Mouse (Mus musculus) stomach, embryonic 15.5 days (tissue): ENCODE data around the gene Klhdc7a. TPM values are rescaled to one million over a fixed set of nuclear protein-coding genes. Genes with fewer than 3 reads are reported as not detected.
"Not testable (repeated sequence)": the region's sequence is repeated elsewhere in the genome, so short reads cannot be mapped to it uniquely, and the experiment has no call there.

Experiments used
- ATAC-seq: fragments of 200-750 bp; cut with Nextera tagmentation; 2 replicates; pipeline ENCODE4 v1.8.0; 2017; ENCODE audit warnings: low read depth, moderate number of reproducible peaks, moderate TSS enrichment; ENCODE audit not compliant: insufficient read depth, low FRiP score
- H3K27ac ChIP-seq: fragments of 300-500 bp; sonication (generic); 2 replicates; pipeline ENCODE4 v1.5.1; 2015; ENCODE audit warnings: mild to moderate bottlenecking, inconsistent platforms
- H3K27me3 ChIP-seq: fragments of 300-500 bp; sonication (generic); replicated peaks from 2 replicates; pipeline ENCODE4 v1.6.1; 2015; ENCODE audit warnings: inconsistent platforms
- H3K36me3 ChIP-seq: fragments of 300-500 bp; sonication (generic); 2 replicates; pipeline ENCODE4 v1.6.1; 2015; ENCODE audit warnings: inconsistent platforms
- H3K4me1 ChIP-seq: fragments of 300-500 bp; sonication (generic); 2 replicates; pipeline ENCODE4 v1.6.1; 2015; ENCODE audit warnings: inconsistent platforms
- H3K4me2 ChIP-seq: fragments of 300-500 bp; sonication (generic); 2 replicates; pipeline ENCODE4 v1.6.1; 2015; ENCODE audit warnings: mild to moderate bottlenecking, inconsistent platforms
- H3K4me3 ChIP-seq: fragments of 300-500 bp; sonication (generic); replicated peaks from 2 replicates; pipeline ENCODE4 v1.5.1; 2015; ENCODE audit warnings: inconsistent platforms
- H3K9ac ChIP-seq: fragments of 300-500 bp; sonication (generic); 2 replicates; pipeline ENCODE4 v1.6.1; 2015; ENCODE audit warnings: inconsistent platforms
- H3K9me3 ChIP-seq: fragments of 300-500 bp; sonication (generic); 2 replicates; pipeline ENCODE4 v1.6.1; 2016; ENCODE audit warnings: inconsistent platforms
- WGBS: fragments of 180-500 bp; shearing (Covaris S2); methylation state at CpG from one replicate; pipeline ENCODE4 v1.1.7; 2015; 5-methylcytosine and 5-hydroxymethylcytosine counted together
- polyA plus RNA-seq: library from polyadenylated mRNA; unstranded; fragments of >200 nt; fragmentation: Nextera tagmentation; extraction: Ambion mirVana; gene quantifications from 2 replicates; pipeline ENCODE4 v1.2.1, GENCODE M21; 2015

Gene Klhdc7a
- polyA plus RNA-seq, 1 experiment from 2014 or later, result 0.76 TPM

DNA sequence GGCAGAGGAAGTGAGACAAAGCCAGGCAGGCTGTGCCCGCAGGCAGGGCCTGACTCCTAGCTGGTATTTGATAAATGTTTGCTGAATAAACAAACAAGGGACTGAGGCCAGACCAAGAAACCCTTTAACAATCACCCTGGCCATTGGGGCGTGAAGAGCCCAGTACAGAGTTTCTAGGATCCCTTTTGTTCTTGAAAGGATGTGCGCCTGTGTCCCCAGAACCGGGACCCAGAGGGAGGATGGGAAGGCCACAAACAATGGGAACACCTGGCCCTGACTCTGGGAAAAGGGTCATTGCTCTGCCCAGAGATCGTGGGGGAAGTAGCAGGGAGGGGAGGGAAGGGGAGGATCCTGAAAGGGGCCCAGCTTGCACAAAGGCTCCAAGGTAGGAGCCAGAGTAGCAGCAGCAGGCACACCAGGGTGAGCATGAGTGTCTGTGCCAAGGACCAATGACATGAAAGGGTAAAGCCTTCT lies 9.5 kb upstream of the Klhdc7a start:
- no peaks in the 10 kb centered on the region for H3K36me3 ChIP-seq
- no peak overlapping the region for H3K4me3 ChIP-seq
- H3K27ac ChIP-seq, result peak overlapping the region; percentile 75
- no peak overlapping the region for H3K4me2 ChIP-seq
- H3K9ac ChIP-seq, result no peak overlapping the region
- ATAC-seq, result peak; percentile 32; the same call in 1 of the 2 replicates
- WGBS, result 19% methylated on average over 5 of the region's 5 CpGs
- no peaks in the 10 kb centered on the region for H3K9me3 ChIP-seq
- H3K27me3 ChIP-seq, result no peaks in the 10 kb centered on the region
- H3K4me1 ChIP-seq, result peaks cover 12% of the 10 kb centered on the region; the same call in 1 of the 2 replicates

DNA sequence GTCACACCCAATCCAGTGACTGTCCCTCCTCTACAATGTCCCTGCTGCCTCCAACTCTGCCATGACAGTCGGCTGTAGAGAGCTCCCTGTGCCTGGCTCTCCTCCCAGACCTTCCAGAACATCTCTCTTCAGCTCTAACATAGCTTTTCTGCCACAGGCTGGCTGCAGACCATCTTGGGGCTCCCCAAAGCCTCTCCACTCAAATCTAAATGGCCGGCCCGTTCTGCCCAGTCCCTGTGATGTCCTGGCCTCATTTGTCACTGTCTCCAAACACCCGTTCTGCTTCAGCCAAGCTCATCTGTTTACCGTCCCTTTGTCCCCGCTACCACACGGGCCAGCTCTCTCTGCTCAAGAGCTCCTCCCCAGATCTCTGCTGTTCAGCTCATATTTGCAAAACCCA lies 6.7 kb upstream of the Klhdc7a start:
- ATAC-seq, result no peak
- no peak overlapping the region for H3K9ac ChIP-seq
- no peak overlapping the region for H3K4me2 ChIP-seq
- H3K27me3 ChIP-seq, result no peaks in the 10 kb centered on the region
- 18% methylated on average over 7 of the region's 7 CpGs for WGBS
- no peak overlapping the region for H3K27ac ChIP-seq
- peaks cover 12% of the 10 kb centered on the region; the same call in 1 of the 2 replicates for H3K4me1 ChIP-seq
- no peak overlapping the region for H3K4me3 ChIP-seq
- H3K36me3 ChIP-seq, result no peaks in the 10 kb centered on the region
- H3K9me3 ChIP-seq, result no peaks in the 10 kb centered on the region

DNA sequence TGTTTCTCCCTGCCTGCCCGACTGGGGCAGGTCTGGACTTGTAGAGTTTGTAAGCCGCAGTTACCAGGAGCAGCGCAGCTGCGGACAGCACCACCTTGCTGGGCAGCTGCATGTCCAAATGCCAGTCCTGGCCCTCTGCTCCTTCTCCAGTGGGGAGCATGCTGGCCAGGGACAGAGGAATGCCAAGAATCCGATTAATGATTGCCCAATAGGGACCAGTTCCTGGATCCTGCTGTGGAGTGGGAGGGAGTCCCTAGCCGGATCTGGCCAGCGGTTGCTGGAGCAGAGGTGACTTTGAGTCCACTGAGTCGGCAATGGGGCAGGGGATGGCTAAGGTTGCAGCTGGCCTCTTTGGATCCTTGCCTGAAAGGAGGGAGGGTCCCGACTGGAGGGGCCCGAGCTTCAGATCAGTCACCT lies 343 bp downstream of the Klhdc7a start:
- WGBS, result 20% methylated on average over 10 of the region's 10 CpGs
- no peak overlapping the region for H3K4me3 ChIP-seq
- H3K4me1 ChIP-seq, result peaks cover 10% of the 10 kb centered on the region; the same call in 1 of the 2 replicates
- no peaks in the 10 kb centered on the region for H3K27me3 ChIP-seq
- no peaks in the 10 kb centered on the region for H3K36me3 ChIP-seq
- peak; percentile 78 for ATAC-seq
- H3K9ac ChIP-seq, result no peak overlapping the region
- peak overlapping the region; percentile 76 for H3K27ac ChIP-seq
- no peaks in the 10 kb centered on the region for H3K9me3 ChIP-seq
- peak overlapping the region; percentile 40 for H3K4me2 ChIP-seq

DNA sequence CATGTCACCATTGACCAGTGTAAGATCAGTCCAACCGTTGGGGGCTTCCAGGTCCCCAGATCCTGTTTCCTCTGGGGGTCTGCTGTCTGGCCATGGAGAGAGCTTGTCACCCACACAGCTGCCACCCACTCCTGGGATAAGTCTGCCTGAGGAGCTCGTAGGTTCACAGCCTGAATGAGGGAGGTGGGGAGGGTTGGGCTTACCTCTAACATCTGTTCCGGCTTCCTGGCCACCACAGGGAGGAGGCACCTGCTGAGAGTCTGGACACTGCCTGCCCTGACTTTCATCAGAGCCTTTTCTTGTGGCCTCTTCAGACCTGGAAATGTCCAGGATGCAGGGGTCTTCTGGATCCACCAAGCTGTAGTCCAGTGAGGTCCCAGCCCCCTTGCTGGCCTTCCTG lies 845 bp downstream of the Klhdc7a start:
- Histone ChIP-seq H3K9me3 (no peaks in the 10 kb centered on the region), H3K27ac (peak overlapping the region; percentile 76), H3K4me3 (no peak overlapping the region), H3K4me2 (peak overlapping the region; percentile 40), H3K4me1 (peaks cover 10% of the 10 kb centered on the region; the same call in 1 of the 2 replicates), H3K9ac (no peak overlapping the region), H3K36me3 (no peaks in the 10 kb centered on the region), H3K27me3 (no peaks in the 10 kb centered on the region)
- 38% methylated on average over 3 of the region's 3 CpGs for WGBS
- no peak for ATAC-seq

DNA sequence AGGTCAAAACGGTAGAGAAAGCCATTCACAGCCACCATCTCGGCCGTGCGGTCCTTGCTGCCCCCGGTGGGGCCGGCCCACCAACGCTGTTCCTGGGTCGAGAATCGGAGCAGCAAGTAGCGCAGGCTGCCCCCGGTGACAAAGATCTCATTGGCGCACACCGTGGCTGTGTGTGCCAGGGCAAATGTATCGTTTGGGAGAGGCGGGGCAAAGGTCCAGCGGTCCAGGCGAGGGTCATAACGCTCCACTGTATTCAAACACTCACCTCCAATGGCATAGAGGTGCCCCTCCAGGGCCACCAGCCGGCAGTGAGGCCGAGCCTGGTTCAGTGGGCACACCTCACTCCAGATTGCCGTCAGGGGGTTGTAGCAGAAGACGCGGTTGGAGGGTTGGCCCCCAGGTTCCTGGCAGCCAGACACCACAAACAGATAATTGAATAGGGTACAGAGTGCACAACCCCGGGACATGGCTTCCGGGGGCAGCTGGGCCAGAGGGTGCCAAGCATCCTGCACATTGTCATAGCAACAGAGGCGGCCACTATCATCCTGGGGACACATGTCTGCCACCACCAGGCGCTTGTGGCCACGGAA lies 2.1 kb downstream of the Klhdc7a start:
- Histone ChIP-seq H3K27ac (no peak overlapping the region), H3K9ac (no peak overlapping the region)

DNA sequence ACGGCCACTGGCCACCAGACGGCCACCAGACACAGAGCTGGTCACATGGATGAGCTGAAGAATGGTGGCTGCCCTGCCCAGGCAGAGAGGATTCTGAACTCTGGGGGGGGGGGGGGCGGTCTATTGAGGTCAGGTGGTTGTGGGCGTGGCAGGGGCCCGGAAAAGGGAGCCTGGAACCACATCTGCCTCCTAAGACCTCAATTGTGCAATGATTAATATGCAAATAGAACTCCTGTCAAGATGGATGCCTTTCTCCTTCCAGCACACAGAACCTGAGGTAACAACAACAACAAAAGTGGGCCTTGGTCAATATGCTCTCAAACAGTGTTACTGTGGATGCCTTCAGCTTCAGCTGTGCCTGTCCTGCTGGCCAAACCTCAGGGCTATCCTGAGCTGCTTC lies 3.4 kb downstream of the Klhdc7a start:
- Histone ChIP-seq H3K36me3 (no peaks in the 10 kb centered on the region), H3K4me1 (peaks cover 10% of the 10 kb centered on the region; the same call in 1 of the 2 replicates), H3K9ac (no peak overlapping the region), H3K4me2 (no peak overlapping the region), H3K9me3 (no peaks in the 10 kb centered on the region), H3K27ac (no peak overlapping the region), H3K4me3 (no peak overlapping the region), H3K27me3 (no peaks in the 10 kb centered on the region)
- ATAC-seq, result no peak
- 71% methylated on average over 4 of the region's 5 CpGs for WGBS

More for the DNA sequence above, 2.1 kb downstream of the Klhdc7a start:
- no peak overlapping the region for H3K4me3 ChIP-seq
- H3K27me3 ChIP-seq, result no peaks in the 10 kb centered on the region
- no peak for ATAC-seq
- H3K9me3 ChIP-seq, result no peaks in the 10 kb centered on the region
- H3K4me2 ChIP-seq, result no peak overlapping the region
- WGBS, result 87% methylated on average over 28 of the region's 28 CpGs
- H3K4me1 ChIP-seq, result peaks cover 10% of the 10 kb centered on the region; the same call in 1 of the 2 replicates
- H3K36me3 ChIP-seq, result no peaks in the 10 kb centered on the region

DNA sequence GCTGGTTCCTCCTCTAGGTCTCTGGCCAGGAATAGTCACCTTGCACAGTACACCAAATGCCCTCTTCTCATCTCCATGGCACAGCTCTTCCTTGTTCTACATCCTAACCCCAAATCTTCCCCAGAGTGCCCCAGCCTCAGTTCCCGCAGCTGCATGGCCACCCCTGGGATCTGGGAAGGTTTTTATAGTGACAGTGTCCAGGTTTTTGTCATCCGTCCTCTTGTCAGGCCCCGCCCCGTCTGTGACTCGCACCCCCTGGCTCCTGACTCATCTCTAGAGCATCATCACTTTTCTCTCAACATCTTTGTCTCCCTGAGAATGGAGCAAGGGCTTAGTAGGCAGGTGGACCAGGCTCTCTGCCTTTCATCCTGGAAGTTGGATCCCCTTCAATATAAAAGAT lies 3.9 kb downstream of the Klhdc7a start:
- Histone ChIP-seq H3K27me3 (no peaks in the 10 kb centered on the region), H3K27ac (no peak overlapping the region), H3K4me1 (peaks cover 10% of the 10 kb centered on the region; the same call in 1 of the 2 replicates), H3K9me3 (no peaks in the 10 kb centered on the region), H3K9ac (no peak overlapping the region), H3K36me3 (no peaks in the 10 kb centered on the region), H3K4me3 (no peak overlapping the region), H3K4me2 (no peak overlapping the region)
- no peak for ATAC-seq
- 80% methylated on average over 5 of the region's 5 CpGs for WGBS

DNA sequence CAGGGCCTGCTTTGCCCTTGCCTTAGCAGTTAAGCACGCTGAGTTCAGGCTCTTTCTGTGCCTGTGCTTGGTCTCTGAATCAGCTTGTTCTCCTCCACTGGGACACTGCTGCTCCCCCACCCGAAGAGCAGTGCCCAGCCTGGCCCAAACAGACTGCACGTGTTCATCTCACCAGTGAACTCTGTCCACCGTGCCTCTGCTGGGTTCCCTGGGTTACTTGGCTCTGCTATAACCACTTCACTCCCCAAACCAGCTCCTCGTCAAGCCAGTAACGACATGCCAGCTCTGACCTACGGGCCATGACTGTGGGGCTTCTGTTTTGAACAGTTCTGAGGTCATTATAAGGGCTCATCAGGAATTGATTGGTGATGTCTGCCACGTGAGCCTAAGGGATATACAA lies 4.8 kb downstream of the Klhdc7a start:
- no peaks in the 10 kb centered on the region for H3K27me3 ChIP-seq
- H3K27ac ChIP-seq, result no peak overlapping the region
- peaks cover 10% of the 10 kb centered on the region; the same call in 1 of the 2 replicates for H3K4me1 ChIP-seq
- 60% methylated on average over 8 of the region's 8 CpGs for WGBS
- no peak overlapping the region for H3K4me2 ChIP-seq
- no peaks in the 10 kb centered on the region for H3K9me3 ChIP-seq
- no peak overlapping the region for H3K9ac ChIP-seq
- no peak for ATAC-seq
- no peaks in the 10 kb centered on the region for H3K36me3 ChIP-seq
- H3K4me3 ChIP-seq, result no peak overlapping the region

DNA sequence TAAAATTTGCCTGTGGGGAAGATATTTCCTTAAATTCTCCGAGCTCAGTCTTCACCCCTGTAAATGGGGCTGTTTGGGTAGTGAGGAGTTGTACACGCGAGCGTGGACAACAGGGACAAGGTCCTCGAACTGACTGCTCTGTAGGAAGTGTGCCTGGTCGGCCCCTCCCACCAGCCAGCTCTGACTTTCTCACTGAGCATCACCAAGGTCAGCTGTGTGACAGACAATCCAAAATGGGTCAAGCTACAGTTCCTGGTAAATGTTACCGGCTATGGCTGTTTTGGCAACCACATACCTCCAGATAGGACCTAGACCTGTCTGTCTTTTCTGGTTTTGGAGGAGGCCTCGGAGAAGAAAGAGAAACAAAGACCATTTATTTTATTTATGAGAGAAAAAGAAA lies 6.0 kb downstream of the Klhdc7a start:
- Histone ChIP-seq H3K9me3 (no peaks in the 10 kb centered on the region), H3K36me3 (no peaks in the 10 kb centered on the region), H3K4me2 (no peak overlapping the region), H3K4me1 (peaks cover 2% of the 10 kb centered on the region; the same call in 1 of the 2 replicates), H3K9ac (no peak overlapping the region), H3K27ac (no peak overlapping the region), H3K4me3 (no peak overlapping the region), H3K27me3 (no peaks in the 10 kb centered on the region)
- no peak for ATAC-seq
- 84% methylated on average over 8 of the region's 8 CpGs for WGBS

DNA sequence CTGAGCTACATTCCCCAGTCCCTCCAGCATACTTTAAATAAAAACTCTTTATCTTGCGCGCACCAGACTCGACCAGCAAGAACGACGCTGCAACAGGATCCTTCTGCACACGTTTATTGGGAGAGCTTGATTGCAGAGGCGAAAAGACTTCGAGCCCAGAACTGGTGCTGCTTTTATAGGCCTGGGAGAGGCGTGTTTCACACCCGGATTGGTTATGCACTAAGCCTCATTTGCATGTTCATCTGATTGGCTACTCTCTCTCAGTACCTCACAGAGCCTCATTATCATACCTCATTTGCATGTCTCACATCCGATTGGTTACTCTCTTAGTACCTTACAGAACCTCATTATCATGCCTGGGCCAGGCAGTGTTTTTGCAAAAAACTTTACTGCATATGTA lies 6.5 kb downstream of the Klhdc7a start:
- 85% methylated on average over 11 of the region's 11 CpGs for WGBS
- H3K4me1 ChIP-seq, H3K4me2 ChIP-seq, ATAC-seq, H3K27me3 ChIP-seq, H3K4me3 ChIP-seq, H3K36me3 ChIP-seq, H3K27ac ChIP-seq, H3K9ac ChIP-seq, H3K9me3 ChIP-seq: not testable (repeated sequence)

DNA sequence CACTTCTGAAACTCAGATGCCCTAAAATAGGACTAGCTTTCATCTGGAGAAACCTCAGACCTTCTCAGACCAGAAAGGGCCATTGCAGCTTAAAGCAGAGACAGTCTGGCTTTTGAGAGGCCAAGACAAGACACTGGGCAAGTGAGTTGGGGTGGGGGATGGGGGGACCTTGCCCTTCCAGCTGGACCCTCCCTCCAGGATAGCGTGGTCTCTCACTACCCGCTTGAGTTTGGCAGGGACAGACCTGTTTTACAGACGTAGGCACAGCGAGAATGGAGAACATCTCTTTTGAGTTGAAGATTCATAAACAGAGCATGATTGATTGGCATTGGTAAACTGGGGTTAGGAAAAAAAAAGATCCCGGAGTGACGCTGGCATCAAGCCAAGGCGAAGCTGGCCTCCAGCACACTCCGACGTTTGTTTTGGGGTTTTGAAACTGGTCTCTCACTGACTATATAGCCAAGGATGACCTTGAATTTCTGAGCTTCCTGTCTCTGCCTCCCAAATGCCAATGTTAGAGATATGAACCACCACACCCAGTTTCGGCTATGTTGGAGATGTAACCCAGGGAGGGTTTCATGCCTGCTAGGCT lies 7.0 kb downstream of the Klhdc7a start:
- no peak for ATAC-seq
- no peak overlapping the region for H3K4me3 ChIP-seq
- H3K27ac ChIP-seq, result no peak overlapping the region
- H3K36me3 ChIP-seq, result no peaks in the 10 kb centered on the region
- H3K4me2 ChIP-seq, result no peak overlapping the region
- no peak overlapping the region for H3K9ac ChIP-seq
- WGBS, result 70% methylated on average over 10 of the region's 10 CpGs
- H3K9me3 ChIP-seq, result no peaks in the 10 kb centered on the region
- no peaks in the 10 kb centered on the region for H3K27me3 ChIP-seq
- no peaks in the 10 kb centered on the region for H3K4me1 ChIP-seq

DNA sequence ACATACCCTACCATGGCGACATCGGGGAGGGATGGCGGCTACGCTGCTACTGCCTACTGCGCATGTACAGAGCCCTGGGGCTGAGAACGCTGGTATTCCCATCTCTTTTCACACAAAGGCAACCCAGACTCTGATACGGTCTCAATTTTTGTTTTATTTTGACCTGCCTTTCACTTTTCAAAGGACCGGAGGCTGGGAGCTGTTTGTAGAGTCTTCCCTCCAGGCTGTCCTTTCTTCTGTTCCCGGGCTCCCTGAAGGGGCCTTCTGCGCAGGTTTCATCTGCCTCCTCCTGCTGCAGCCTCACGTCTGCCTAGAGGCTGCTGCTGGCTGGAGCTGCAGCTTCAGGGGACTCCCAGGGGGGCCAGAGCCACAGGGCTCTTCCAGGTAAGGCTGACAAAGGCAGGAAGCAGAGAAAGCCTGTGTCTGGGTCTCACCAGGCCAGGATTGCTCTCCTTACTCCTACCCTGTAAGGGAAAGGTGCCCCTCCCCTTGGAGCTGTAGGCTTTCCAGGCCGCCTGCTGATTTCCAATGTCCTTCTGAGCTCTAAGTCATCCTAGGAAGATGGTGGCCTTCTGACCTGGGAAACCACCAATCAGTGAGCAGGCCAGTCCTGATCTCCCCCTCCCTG lies 7.6 kb downstream of the Klhdc7a start:
- Histone ChIP-seq H3K27ac (no peak overlapping the region), H3K27me3 (no peaks in the 10 kb centered on the region), H3K36me3 (no peaks in the 10 kb centered on the region), H3K9me3 (no peaks in the 10 kb centered on the region), H3K4me3 (no peak overlapping the region), H3K4me1 (no peaks in the 10 kb centered on the region), H3K4me2 (no peak overlapping the region), H3K9ac (no peak overlapping the region)
- ATAC-seq, result no peak; the same call in 1 of the 2 replicates
- WGBS, result 77% methylated on average over 12 of the region's 12 CpGs
